Mouse (Mus musculus) kidney, postnatal 0 days (tissue): ENCODE data around the gene Timm10. TPM values are rescaled to one million over a fixed set of nuclear protein-coding genes. Genes with fewer than 3 reads are reported as not detected.

Experiments
- ATAC-seq: fragments of 200-750 bp; cut with Nextera tagmentation; replicated peaks from 2 replicates; pipeline ENCODE4 v1.8.0; 2017; ENCODE audit warnings: low read depth, moderate number of reproducible peaks, moderate TSS enrichment, moderate library complexity; ENCODE audit not compliant: low FRiP score
- DNase-seq: peaks from one replicate; pipeline ENCODE4 v3.0.0-alpha.2; 2016; ENCODE audit warnings: low spot score
- H3K27ac ChIP-seq: fragments of 300-500 bp; sonication (generic); 2 replicates; pipeline ENCODE4 v1.5.1; 2014; ENCODE audit warnings: mild to moderate bottlenecking
- H3K27me3 ChIP-seq: fragments of 300-500 bp; sonication (generic); 2 replicates; pipeline ENCODE4 v1.6.1; 2014; ENCODE audit warnings: low read length, mixed read lengths; ENCODE audit not compliant: insufficient read depth
- H3K36me3 ChIP-seq: fragments of 300-500 bp; sonication (generic); 2 replicates; pipeline ENCODE4 v1.6.1; 2014; ENCODE audit warnings: low read length, mixed read lengths; ENCODE audit not compliant: insufficient read depth
- H3K4me1 ChIP-seq: fragments of 300-500 bp; sonication (generic); replicated peaks from 2 replicates; pipeline ENCODE4 v1.6.1; 2014; ENCODE audit warnings: antibody characterized with exemption, low read length, mixed read lengths; ENCODE audit not compliant: insufficient read depth
- H3K4me2 ChIP-seq: fragments of 300-500 bp; sonication (generic); 2 replicates; pipeline ENCODE4 v1.6.1; 2014; ENCODE audit warnings: mild to moderate bottlenecking, low read length, moderate library complexity, mixed read lengths
- H3K4me3 ChIP-seq: fragments of 300-500 bp; sonication (generic); replicated peaks from 2 replicates; pipeline ENCODE4 v1.5.1; 2014; ENCODE audit warnings: low read depth, low read length
- H3K9ac ChIP-seq: fragments of 300-500 bp; sonication (generic); 2 replicates; pipeline ENCODE4 v1.6.1; 2014; ENCODE audit warnings: low read depth, low read length
- H3K9me3 ChIP-seq: fragments of 300-500 bp; sonication (generic); replicated peaks from 2 replicates; pipeline ENCODE4 v1.6.1; 2016; ENCODE audit warnings: low read length, inconsistent platforms, mixed read lengths
- CTCF ChIP-seq: IDR thresholded peaks from 2 replicates; pipeline ENCODE4 v1.5.1; 2016; ENCODE audit warnings: antibody characterized with exemption, low read depth, mild to moderate bottlenecking, moderate library complexity
- WGBS: fragments of 180-500 bp; shearing (Covaris S2); extraction: QIAGEN DNeasy Blood & Tissue Kit; methylation state at CpG from one replicate; pipeline ENCODE4 v1.1.7; 2014; 5-methylcytosine and 5-hydroxymethylcytosine counted together
- polyA plus RNA-seq: library from polyadenylated mRNA; unstranded; fragments of >200 nt; fragmentation: Nextera tagmentation; extraction: Ambion mirVana; gene quantifications from 2 replicates; pipeline ENCODE4 v1.2.1, GENCODE M21; 2015

The Timm10 gene
- polyA plus RNA-seq, 1 experiment from 2014 or later = 71.1 TPM

DNA sequence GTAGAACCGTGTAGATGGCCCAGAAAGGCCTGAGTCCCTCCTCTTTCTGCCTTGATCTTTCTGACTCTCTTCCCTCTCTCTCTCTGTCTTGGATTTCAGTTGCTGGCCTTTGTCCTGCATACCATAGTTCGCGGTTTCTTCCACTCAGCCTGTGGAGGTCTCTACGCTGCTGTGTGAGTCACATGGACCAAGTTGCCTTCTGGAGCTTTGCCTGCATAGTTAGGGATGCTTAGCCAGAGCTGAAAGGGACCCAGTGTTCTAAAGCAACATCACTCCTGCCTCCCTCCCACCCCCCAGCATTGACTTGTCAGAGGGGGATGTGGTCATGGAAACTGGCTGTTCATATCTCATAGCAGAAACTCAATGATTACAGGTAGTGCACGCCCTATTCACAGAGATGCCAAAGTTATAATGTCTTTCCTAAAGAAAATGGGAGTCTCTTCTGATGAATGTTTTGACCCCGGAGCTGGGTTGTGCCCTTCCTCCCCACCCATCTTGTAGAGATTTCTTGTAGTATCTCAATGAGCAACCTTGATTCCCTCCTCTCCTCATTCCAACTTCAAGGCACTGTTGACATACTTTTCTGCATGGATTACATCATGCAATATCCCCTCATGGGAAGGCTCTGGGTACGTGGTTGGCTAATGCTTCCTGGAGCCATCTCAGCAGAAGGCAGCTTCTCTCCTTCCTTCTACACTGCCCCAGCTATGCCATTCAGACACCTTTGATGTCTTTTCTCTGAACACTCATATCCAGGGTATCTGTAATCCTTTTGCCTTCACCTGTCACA lies 33.4 kb downstream of the Timm10 start:
- peaks cover 10% of the 10 kb centered on the region; the same call in 1 of the 2 replicates for H3K36me3 ChIP-seq
- H3K4me1 ChIP-seq = no peaks in the 10 kb centered on the region
- no peak for TF ChIP-seq CTCF

DNA sequence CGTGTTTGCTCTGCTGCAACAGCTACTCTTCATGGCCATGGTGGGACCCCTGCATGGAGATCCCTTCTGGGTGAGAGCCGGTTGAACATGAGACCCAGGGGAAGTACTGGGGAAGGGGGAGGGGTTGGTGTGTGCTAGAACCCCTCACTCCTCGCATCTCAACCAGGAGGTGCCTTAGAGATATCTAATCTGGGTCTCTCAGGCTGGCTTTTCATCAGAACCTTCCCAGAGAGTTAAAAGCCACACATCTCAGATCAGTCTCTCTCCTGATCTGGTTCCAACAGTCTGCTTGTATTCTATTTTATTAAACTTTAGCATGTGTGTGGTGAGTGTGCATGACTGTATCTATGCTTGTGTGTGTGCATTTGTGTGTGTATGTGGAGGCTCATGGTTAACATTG lies 34.6 kb downstream of the Timm10 start:
- Histone ChIP-seq H3K9me3 (no peaks in the 10 kb centered on the region), H3K4me2 (no peak overlapping the region), H3K9ac (no peak overlapping the region), H3K27me3 (peaks cover 8% of the 10 kb centered on the region), H3K4me1 (peaks cover 7% of the 10 kb centered on the region; the same call in 1 of the 2 replicates), H3K27ac (no peak overlapping the region), H3K36me3 (peaks cover 10% of the 10 kb centered on the region; the same call in 1 of the 2 replicates), H3K4me3 (no peak overlapping the region)
- WGBS = 90% methylated on average over 3 of the region's 3 CpGs
- ATAC-seq = no peak
- TF ChIP-seq CTCF = no peak
- DNase-seq = no peak

More for the DNA sequence above, 33.4 kb downstream of the Timm10 start:
- WGBS = 84% methylated on average over 7 of the region's 7 CpGs
- DNase-seq = no peak
- Histone ChIP-seq H3K4me3 (no peak overlapping the region), H3K27ac (no peak overlapping the region), H3K9ac (no peak overlapping the region), H3K27me3 (no peaks in the 10 kb centered on the region), H3K9me3 (no peaks in the 10 kb centered on the region), H3K4me2 (no peak overlapping the region)
- no peak for ATAC-seq

DNA sequence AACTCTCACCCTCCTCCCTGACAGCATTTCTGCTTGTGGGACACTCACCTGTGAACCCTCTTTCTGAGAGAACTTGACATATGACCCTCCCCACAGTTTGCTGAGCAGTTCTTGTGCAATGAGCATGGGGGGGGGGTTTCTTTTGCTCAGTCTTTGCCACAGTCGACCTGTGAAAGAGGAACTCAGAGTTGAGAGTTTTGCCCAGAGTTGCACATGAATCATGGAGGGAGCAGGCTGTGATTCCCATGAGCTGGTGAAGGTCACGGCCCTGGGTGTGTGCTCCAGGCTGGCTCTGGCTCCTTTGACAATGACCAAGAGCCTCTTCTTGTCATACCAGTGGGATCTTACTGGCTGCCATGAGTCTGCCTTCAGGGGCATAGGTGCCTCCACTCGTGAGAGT lies 35.4 kb downstream of the Timm10 start:
- Histone ChIP-seq H3K4me2 (no peak overlapping the region), H3K4me1 (peaks cover 9% of the 10 kb centered on the region; the same call in 1 of the 2 replicates), H3K9me3 (no peaks in the 10 kb centered on the region), H3K9ac (no peak overlapping the region), H3K4me3 (no peak overlapping the region), H3K27ac (no peak overlapping the region), H3K27me3 (peaks cover 15% of the 10 kb centered on the region), H3K36me3 (peaks cover 10% of the 10 kb centered on the region; the same call in 1 of the 2 replicates)
- DNase-seq (no peak), ATAC-seq (no peak)
- WGBS = 82% methylated on average over 3 of the region's 3 CpGs
- no peak for TF ChIP-seq CTCF

DNA sequence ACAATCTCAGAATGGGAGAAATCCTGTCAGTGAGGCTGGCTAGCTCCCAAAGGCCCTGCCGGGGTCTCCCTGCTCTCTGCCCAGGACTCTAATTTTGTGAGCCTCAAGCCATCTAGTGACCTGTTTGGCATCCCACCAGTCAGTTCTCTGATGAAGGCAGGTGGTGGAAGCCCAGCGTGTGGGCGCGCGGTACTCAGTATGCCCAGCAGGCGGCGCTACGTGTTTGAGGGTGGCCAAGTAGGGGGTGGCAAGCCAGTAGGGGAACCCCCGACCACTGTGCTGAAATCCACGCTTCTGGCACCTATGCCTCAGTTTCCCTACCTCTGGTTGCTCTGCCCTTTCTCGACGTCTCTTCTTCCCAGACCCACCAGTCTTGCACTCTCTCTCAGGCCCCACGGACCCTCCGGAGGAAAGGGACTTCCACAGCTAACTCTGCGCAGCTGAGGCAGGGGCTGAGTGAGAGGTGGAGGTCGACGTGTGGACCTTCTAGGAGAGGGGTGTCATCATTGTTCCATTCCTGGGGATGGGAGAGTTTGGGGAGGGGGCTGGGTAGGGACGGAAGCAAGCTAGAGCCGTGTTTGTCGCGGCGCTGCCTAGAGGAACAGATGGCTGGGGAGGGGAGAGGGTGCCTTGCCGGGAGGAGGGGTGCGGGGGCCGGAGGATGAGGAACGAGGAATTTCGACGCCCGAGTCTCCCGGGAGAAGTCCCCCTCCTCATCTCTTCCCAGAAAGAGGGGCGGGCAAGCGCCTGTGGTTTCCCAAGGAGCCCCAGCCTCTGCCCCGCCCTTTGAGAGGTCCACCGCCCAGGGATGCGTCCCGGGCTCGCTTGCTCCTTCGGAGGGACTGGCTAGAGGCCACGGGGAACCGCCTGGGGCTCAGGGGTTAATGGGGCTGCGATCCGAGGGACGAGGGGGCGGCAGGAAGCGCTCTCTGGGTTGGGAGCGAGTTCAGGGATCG lies 39.1 kb downstream of the Timm10 start:
- Histone ChIP-seq H3K9ac (0 out of 2 replicates have a peak overlapping the region, but pooled peaks have one; percentile 36), H3K27me3 (peaks cover 30% of the 10 kb centered on the region), H3K9me3 (no peaks in the 10 kb centered on the region), H3K4me3 (peak overlapping the region; percentile 31), H3K36me3 (peaks cover 8% of the 10 kb centered on the region; the same call in 1 of the 2 replicates), H3K27ac (no peak overlapping the region), H3K4me1 (peaks cover 9% of the 10 kb centered on the region; the same call in 1 of the 2 replicates), H3K4me2 (peak overlapping the region; percentile 61)
- ATAC-seq (peak; percentile 58), DNase-seq (peak; percentile 66)
- WGBS = 2% methylated on average over 45 of the region's 47 CpGs
- peak; percentile 79 for TF ChIP-seq CTCF

DNA sequence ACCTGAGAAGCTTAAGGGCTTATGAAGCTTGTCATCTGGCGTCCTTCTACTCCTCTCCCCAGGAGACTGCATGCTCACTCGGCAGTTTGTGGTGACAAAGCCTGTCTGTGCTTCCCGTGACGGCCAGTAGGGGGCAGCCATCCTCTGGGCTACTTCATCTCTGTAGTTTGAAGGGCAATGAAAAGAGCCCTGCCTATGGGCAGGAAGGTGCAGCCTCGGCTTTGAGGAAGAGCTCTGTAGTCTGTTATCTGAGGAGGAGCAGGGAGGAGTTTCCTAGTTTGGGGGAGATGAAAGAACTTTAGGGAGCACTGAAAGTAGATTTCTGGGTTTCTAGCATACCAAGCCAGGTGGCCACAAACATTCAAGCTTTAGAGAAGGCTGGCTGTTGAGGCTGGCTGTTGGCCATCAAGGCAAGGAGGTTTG lies 41.7 kb downstream of the Timm10 start:
- ATAC-seq = no peak

DNA sequence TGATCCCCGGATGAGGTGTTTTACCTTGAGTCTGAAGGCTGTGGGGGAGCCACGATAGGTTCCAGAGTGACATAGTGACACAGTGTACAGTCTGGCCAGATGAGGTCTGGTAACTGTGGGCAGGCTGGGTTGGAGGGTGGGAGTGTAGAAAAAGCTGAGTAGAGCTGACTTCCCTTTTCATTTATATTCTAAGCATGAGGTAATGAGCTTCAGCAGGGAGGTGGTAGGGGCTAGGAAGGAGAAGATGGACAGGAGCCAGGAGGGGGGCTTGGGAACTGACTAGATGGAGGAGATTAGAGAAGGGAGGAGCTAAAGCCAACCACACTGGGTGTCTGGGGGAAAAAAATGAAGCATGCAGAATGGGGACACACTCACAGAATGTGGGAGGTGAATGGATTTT lies 42.2 kb downstream of the Timm10 start:
- Histone ChIP-seq H3K4me1 (peaks cover 19% of the 10 kb centered on the region; the same call in 1 of the 2 replicates), H3K9ac (no peak overlapping the region), H3K27me3 (peaks cover 52% of the 10 kb centered on the region), H3K4me3 (no peak overlapping the region), H3K4me2 (no peak overlapping the region), H3K9me3 (no peaks in the 10 kb centered on the region), H3K36me3 (no peaks in the 10 kb centered on the region), H3K27ac (no peak overlapping the region)
- DNase-seq (no peak), ATAC-seq (no peak)
- TF ChIP-seq CTCF = no peak
- WGBS = 58% methylated on average over 2 of the region's 2 CpGs

More for the DNA sequence above, 41.7 kb downstream of the Timm10 start:
- H3K9me3 ChIP-seq = no peaks in the 10 kb centered on the region
- no peak overlapping the region for H3K4me3 ChIP-seq
- peaks cover 52% of the 10 kb centered on the region for H3K27me3 ChIP-seq
- peaks cover 19% of the 10 kb centered on the region; the same call in 1 of the 2 replicates for H3K4me1 ChIP-seq
- 9% methylated on average over 5 of the region's 5 CpGs for WGBS
- peak; percentile 85 for TF ChIP-seq CTCF
- no peak overlapping the region for H3K9ac ChIP-seq
- no peak overlapping the region for H3K27ac ChIP-seq
- H3K36me3 ChIP-seq = no peaks in the 10 kb centered on the region
- H3K4me2 ChIP-seq = no peak overlapping the region
- peak; percentile 76 for DNase-seq
